Mouse (Mus musculus): ENCODE measurements around the gene Dynlrb1.

GRCm38 (mm10) chr2:155287456-155288250 lies 51.3 kb downstream of the Dynlrb1 start:
- TF ChIP-seq CTCF (IDR thresholded peaks at IDR 0.05; ENCODE audit: extremely low read depth, insufficient read depth, insufficient read length, insufficient replicate concordance) (no peak), POLR2A (IDR thresholded peaks at IDR 0.05; ENCODE audit: low read depth, low read length) (no peak)
